Mouse (Mus musculus): ENCODE data around the gene Gm9964. TPM values are rescaled to one million over a fixed set of nuclear protein-coding genes. Genes with fewer than 3 reads are reported as not detected.
"Not testable (repeated sequence)": the region's sequence is repeated elsewhere in the genome, so short reads cannot be mapped to it uniquely, and the experiment has no call there.

Gm9964 gene
- total RNA-seq, 2 experiments from 2014 or later, result not detected

DNA sequence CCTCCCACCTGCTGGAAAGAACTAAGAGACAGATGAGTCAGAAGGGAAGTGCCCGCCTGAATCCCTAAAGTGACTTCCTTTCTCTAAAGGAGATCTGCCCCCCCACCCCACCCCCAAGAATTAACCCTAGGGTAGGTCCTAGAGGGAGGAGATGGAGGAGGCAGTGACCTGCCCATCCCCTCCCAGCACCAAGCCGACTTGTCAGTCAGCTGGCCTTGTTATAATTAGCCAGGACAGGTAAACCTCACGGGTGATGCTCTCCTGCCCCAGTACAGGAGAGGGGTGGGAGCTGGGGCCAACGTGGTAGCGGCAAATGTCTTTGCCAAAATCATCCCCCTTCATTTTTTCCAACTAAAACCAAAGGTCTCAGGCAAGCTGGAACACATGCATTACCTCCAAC is 5.1 kb downstream of the Gm9964 start:
- H3K4me3 ChIP-seq, result no peak overlapping the region
- no peak for TF ChIP-seq CTCF (conservative IDR thresholded peaks at IDR 0.05)
- no peak for DNase-seq (ENCODE audit: low spot score in 2 of 2)
- H3K27ac ChIP-seq, result no peak overlapping the region

DNA sequence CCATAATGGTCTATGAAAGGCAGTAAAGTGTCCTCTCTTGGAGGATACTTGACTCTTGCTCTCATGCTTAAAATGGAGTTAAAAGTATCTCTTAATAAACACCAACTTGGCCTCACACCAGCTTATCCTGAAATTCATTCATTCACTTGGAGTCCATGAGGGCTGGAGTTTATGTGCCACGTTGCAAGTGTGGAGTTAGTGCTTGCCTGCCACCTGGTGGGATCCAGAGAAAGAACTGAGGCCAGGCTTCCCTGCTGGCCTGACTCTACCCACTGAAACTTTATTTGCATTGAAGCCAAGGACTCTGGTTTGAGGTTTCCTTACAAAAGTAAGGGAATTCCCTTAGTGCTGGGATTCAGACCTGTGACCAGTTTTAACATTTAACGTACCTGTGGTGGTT is 6.2 kb downstream of the Gm9964 start:
- Histone ChIP-seq H3K4me3 (no peak overlapping the region), H3K27ac (no peak overlapping the region)
- peak in 1 of 2 experiments; percentile 25 for DNase-seq (ENCODE audit: low spot score in 2 of 2)
- peak; percentile 81 for TF ChIP-seq CTCF (conservative IDR thresholded peaks at IDR 0.05)

DNA sequence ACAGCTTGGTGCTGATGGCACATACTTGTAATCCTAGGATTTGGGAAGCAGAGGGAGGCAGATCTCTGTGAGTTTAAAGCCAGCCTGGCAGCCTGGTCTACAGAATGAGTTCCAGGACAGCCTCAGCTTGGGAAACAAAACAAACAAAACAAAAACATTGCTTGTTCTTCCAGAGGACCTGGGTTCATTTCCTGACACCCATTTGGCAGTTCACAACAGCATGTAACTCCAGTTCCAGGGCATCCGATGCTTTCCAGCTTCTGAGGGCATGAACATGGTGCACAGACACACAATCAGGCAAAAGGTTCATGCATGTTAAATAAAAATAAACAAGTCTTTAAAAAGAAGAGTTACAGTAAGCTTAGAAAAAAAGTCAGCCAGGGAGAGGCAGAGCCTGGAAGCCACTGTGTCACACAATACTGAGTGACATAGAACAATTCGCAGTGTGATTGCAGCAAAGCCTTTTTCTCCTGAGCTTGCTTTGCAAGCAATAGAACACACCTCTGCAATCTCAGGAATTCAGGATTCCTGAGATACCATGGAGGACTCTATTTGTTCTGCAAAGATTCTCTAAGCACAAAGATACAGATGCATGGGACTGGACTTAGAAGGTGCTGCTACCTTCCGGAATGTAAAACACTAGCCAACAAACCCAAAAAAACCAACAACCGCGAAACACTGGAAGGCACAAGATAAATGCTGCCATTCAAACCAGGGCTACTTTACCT is 7.6 kb downstream of the Gm9964 start:
- Histone ChIP-seq H3K4me3 (no peak overlapping the region), H3K27ac (no peak overlapping the region)
- no peak for DNase-seq (ENCODE audit: low spot score in 2 of 2)
- TF ChIP-seq CTCF (conservative IDR thresholded peaks at IDR 0.05), result no peak

DNA sequence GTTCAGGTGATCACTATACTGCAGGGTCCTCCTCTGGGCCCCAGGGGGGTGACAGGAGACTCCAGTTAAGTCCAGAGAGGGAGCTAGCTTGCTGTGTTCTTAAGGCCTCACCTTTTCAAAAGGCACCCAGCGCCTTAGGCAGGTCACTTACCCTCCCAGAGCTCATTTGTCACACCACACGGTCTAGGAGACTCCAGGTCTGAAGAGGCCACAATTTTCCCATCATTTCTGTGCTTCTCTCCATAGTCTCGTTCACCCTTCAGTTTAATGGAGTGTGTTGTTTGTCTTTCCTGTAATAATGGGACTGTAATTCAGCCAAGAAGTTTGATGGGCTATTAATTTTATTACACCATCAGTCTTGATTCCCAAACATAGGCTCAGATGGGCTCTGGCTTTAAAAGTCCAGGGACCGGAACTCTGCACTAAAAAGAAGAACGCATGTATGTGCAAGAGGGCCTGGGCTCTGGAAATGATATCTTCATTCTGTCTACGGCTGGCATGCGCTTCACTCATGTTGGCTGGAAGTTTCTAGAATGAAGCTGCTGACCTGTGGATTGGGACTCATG is 8.3 kb downstream of the Gm9964 start:
- no peak for DNase-seq (ENCODE audit: low spot score in 2 of 2)
- H3K4me3 ChIP-seq, result no peak overlapping the region

DNA sequence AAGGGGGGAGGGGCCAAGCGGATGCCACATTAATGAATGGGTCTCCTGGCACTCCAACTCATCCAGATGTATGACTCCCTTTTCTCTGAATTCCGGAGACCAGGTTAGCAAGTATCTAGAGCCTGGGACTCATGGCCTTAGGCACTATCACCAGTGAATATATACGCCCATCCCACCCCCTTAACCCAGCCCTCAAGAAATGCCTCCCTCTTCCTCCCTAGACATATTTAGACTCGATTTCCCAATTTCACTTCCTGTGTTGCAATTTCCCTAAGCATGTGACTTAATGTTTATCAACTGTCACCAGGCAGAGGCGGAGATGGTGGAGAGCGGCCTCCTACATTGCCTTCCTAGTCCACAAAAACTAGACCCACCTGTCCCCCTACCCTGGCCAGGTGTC is 9.3 kb downstream of the Gm9964 start:
- no peak overlapping the region for H3K4me3 ChIP-seq
- H3K27ac ChIP-seq, result no peak overlapping the region
- no peak for DNase-seq (ENCODE audit: low spot score in 2 of 2)
- TF ChIP-seq CTCF (conservative IDR thresholded peaks at IDR 0.05), result no peak

More for the DNA sequence above, 8.3 kb downstream of the Gm9964 start:
- TF ChIP-seq CTCF (conservative IDR thresholded peaks at IDR 0.05), result no peak
- no peak overlapping the region for H3K27ac ChIP-seq

DNA sequence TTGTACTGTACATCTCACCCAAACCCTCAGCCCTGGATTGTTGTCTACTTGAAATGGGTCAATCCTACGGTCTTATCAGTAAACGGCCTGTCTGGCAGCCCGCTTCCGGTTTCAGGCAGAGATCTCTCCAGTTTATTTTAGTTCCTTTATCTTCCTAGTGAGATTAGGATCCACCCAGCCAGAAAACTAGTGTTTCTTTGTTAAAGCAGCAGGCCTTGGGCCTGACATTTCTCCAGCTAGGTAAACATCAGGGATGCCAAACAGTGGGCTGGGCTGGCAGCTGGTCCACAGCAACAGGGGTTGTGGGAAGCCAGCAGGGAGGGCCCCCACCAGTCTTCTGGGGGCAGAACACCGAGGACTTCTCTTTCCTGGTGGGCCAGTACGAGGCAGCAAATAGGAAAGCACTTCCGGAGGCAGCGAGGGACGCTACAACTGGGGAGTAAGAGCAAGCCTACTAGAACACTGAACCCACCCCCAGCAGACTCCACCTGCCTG is 10.4 kb downstream of the Gm9964 start:
- Histone ChIP-seq H3K27ac (no peak overlapping the region), H3K4me3 (no peak overlapping the region)
- no peak for DNase-seq (ENCODE audit: low spot score in 2 of 2)
- no peak for TF ChIP-seq CTCF (conservative IDR thresholded peaks at IDR 0.05)

DNA sequence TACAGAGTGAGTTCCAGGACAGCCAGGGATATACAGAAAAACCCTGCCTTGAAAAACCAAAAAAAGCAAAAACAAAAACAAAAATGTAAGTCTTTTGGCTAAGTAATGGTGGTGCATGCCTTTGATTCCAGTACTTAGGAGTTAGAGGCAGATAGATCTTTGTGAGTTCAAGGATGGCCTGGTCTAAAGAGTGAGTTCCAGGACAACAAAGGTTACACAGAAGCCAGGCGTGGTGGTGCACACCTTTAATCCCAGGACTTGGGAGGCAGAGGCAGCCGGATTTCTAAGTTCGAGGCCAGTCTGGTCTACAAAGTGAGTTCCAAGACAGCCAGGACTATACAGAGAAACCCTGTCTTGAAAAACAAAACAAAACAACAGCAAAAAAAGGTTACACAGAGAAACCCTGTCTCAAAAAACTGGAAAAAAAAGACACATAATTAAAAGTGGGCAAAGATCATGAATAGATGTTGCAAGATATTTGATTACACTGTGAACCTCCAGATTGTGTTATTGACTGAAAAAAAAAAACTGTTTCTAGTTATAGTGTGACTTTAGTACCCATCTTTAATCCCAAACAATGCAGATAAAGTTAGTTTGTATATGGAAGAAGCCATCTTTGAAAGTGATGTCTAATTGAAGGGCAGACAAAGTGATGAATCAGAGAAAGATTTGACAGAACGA is 13.2 kb downstream of the Gm9964 start:
- no peak for DNase-seq (ENCODE audit: low spot score in 2 of 2)
- Histone ChIP-seq H3K27ac (no peak overlapping the region), H3K4me3 (no peak overlapping the region)
- no peak for TF ChIP-seq CTCF (conservative IDR thresholded peaks at IDR 0.05)

DNA sequence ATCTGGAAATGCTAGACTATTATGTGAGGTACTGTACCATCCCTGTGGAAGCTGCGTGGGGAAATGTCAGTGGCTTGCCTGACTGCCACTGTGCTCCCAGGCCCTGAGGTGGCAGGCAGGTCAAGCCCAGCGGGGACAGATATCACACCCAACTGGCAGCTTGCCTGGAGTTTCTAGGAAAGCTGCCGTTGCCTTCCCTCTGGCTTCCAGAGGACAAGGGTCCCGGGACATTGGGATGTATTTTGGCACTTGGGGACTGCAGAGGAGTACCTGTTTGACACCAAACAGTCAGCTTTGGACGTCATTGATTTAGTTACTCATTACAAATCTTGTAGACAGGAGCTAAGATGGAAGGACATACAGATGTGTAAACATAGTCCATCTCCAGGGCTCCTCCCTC is 15.3 kb downstream of the Gm9964 start:
- no peak for TF ChIP-seq CTCF (conservative IDR thresholded peaks at IDR 0.05)

DNA sequence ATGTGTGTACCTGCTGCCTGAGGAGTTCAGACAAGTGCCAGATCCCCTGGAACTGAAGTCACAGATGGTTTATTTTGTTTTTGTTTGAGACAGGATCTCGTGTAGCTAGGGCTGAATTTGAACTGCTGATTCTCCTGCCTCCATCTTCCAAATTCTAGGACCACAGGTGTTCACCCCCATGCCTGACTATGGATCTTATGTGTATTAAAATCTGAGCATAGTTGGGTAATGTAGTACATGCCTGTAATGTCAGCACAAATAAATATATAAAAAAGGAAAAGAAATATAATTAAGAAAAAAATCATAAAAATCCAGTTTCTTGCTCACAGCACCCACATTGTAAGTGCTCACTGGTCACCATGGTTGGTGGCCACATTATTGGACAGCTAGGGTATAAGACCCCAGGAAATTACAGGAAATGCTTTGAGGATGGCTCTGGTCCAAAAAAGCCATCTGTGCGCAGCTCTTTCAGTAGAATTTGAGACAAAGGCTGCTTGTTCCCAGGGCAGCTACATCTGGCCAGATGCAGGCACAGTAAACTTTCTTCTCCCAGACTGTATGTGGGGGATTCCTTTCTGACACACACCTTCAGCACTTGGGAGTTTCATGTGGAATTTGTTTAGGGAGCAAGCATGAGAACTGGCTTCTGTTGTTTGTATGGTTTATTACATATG is 16.8 kb downstream of the Gm9964 start:
- H3K4me3 ChIP-seq, result no peak overlapping the region
- H3K27ac ChIP-seq, result no peak overlapping the region
- no peak for TF ChIP-seq CTCF (conservative IDR thresholded peaks at IDR 0.05)
- DNase-seq (ENCODE audit: low spot score in 2 of 2), result no peak

More for the DNA sequence above, 15.3 kb downstream of the Gm9964 start:
- no peak overlapping the region for H3K4me3 ChIP-seq
- no peak overlapping the region for H3K27ac ChIP-seq
- DNase-seq (ENCODE audit: low spot score in 2 of 2), result no peak

DNA sequence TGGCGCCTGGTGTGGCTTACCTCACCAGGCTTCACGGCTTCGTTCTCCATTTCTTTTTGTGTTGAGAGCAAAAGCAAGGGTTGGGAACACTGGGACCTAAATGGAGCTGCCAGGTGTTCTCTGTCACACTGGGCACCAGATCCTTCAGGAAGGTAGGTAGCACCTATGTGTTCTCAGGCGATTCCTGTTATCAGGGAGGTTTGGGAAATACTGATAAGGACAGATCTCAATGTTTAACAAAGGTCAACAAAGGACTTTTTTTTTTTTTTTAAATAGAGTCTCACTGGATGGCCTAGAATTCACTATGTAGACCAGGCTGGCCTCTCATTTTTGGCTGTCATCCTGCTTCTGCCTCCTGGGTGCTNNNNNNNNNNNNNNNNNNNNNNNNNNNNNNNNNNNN is 22.9 kb downstream of the Gm9964 start:
- H3K4me3 ChIP-seq, result no peak overlapping the region
- no peak for TF ChIP-seq CTCF (conservative IDR thresholded peaks at IDR 0.05)
- no peak for DNase-seq (ENCODE audit: low spot score in 2 of 2)
- no peak overlapping the region for H3K27ac ChIP-seq

DNA sequence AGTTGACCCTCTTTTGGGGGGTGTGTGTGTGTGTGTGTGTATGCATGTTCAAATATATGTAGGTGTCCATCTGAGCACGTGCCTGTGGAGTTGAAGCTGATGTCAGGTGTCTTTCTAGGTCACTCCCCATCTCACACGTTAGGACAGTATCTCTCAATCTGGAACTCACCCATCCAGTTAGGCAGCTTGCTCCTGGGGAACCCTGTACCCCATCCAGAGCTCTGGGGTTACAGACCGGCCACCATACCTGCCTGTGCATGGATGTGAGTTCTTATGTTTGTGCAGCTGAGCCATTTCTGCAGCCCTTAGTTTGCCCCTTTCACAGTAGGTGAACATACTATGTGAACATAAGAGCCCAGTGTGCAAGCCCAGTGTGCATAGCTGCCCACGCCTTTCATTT is 23.7 kb downstream of the Gm9964 start:
- no peak for TF ChIP-seq CTCF (conservative IDR thresholded peaks at IDR 0.05)
- DNase-seq (ENCODE audit: low spot score in 2 of 2), result no peak
- H3K4me3 ChIP-seq, result no peak overlapping the region
- no peak overlapping the region for H3K27ac ChIP-seq

DNA sequence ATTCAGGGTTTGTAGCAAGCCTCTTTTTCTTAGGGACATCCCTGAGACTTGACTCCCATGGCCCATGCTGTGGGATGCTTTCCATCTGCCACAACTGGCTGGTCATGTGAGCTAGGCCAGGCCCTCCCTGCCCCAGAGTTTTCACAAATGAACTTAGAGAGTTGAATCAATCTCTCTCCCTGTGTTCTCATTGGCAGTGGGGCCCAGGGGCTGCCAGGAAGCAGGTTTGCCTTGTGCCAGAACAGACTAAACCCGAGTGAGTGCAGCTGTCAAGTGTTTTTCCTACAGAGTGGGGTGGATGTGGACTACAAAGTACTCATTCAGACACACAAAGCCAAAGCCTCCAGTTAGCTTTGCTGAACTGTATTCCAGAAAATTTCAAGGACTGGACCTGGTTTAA is 29.5 kb downstream of the Gm9964 start:
- TF ChIP-seq CTCF (conservative IDR thresholded peaks at IDR 0.05), result no peak
- peak in 1 of 2 experiments; percentile 26 for DNase-seq (ENCODE audit: low spot score in 2 of 2)
- Histone ChIP-seq H3K27ac (0 out of 2 replicates have a peak overlapping the region, but pooled peaks have one; percentile 23), H3K4me3 (no peak overlapping the region)

DNA sequence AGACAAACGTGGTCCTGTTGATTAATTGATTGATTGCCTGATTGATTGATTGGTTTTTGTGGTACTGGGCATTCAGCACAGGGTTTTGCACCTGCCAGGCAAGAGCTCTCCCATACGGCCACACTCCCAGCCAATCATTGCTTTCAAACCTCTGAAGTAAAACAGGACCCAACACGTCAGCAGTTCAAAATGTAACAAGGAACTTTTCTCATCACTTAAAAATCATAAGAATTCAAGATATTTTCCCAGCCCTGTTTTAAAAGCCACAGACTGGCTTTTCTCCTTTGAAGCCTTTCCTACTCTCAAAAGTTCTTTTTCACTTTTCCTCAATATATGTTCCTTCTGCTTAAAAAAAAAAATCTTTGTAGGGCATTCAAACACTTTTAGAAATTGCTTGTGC is 32.3 kb downstream of the Gm9964 start:
- no peak for TF ChIP-seq CTCF (conservative IDR thresholded peaks at IDR 0.05)
- H3K4me3 ChIP-seq, result no peak overlapping the region
- no peak for DNase-seq (ENCODE audit: low spot score in 2 of 2)
- H3K27ac ChIP-seq, result no peak overlapping the region

DNA sequence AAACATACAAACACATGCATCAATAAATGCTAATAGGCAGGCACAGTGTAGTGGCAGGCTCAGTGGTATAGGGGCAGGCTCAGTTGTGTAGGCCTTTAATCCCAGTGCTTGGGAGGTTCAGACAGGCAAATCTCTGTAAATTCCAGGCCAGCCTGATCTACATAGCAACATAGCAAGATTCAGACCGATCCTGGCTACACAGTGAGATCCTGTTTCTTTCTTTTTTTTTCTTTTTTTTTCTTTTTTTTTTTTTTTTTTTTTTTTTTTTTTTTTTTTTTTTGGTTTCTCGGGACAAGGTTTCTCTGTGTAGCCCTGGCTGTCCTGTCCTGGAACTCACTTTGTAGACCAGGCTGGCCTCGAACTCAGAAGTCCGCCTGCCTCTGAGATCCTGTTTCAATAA is 36.6 kb downstream of the Gm9964 start:
- DNase-seq (ENCODE audit: low spot score in 2 of 2); H3K27ac ChIP-seq; H3K4me3 ChIP-seq: not testable (repeated sequence)

Measured in layer of hippocampus, adult 2 months (tissue).